Mouse (Mus musculus): ENCODE data around the gene Nags. TPM values are rescaled to one million over a fixed set of nuclear protein-coding genes. Genes with fewer than 3 reads are reported as not detected.

The Nags gene
- under 1 TPM in 1 of 2 experiments, not detected in 1; 0.20 TPM for total RNA-seq (2021)

DNA sequence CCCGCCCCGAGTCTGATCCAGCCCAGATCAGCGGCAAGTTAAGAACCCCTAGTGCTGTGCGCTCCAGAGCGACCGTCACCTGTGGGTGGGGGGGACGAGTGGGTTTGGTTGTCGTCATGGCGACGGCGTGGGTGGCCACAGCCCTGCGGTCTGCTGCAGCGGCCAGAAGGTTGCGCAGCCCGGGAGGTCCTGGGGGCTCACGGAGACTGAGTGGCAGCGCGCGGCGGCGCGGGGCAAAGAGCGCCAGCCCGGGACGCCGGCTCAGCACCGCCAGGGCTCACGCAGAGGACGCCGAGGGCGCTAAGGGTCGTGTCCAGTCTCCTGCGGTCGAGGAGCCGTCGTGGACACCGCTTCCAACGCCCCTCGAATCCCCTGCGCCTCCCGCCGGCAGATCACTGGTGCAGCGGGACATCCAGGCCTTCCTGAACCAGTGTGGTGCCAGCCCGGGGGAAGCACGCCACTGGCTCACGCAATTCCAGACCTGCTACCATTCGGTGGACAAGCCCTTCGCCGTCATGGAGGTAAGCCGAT, at the start of gene Nags:
Gene Nags (plus strand): TSS at position 43 of the 531 bp plus-strand sequence.
- no peak for DNase-seq (ENCODE audit: extremely low spot score in 1 of 2, low spot score in 2 of 2)
- intact Hi-C loops (cut with DNase I) = no loop called here

DNA sequence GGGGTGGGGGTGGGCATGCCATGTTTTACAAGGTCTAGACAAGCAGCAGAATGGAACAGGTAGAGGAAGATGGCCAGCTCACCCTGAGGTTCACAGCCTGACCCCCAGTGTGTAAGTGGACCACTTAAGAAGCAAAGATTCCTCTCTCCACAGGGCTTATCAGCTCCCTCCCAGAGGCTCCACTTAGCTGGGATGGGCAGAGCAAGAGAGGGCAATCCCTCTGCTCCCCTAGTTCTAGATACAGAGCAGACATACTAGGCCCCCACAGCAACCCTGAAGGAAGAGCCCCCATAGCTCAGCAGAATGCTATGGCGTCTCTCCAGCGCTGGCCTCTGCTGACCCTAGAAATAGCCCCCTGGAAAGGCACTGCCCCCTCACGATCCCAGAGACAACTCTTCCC, 49.6 kb upstream of the Nags start:
- intact Hi-C loops (cut with DNase I) = loop anchor here (5.0 kb wide), 1 partner anchor 33 kb away; no protein-coding TSS in a partner anchor

DNA sequence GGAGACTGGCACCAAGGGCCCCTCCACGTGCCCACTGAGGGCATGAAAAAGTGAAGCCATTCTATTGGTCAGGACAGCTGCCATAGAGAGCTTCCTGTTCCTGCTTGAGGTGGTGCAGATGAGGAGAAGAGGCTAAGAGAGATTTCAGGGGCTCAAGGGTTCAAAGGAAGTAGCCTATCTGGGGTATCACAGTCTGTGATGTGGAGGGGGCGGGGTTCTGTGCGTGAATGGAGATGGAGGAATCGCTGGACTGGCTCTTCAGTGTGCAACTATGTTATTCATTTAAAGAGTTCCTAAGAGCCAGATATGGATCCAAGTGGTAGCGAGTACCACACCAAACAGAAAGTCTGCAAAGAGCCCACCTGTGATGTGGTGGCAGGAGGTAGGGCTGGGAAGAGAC, 48.9 kb upstream of the Nags start:
- DNase-seq (ENCODE audit: extremely low spot score in 1 of 2, low spot score in 2 of 2) = no peak
- intact Hi-C loops (cut with DNase I) = loop anchor here (5.0 kb wide), 1 partner anchor 34 kb away; no protein-coding TSS in a partner anchor

More for the DNA sequence above, 49.6 kb upstream of the Nags start:
- no peak for DNase-seq (ENCODE audit: extremely low spot score in 1 of 2, low spot score in 2 of 2)

DNA sequence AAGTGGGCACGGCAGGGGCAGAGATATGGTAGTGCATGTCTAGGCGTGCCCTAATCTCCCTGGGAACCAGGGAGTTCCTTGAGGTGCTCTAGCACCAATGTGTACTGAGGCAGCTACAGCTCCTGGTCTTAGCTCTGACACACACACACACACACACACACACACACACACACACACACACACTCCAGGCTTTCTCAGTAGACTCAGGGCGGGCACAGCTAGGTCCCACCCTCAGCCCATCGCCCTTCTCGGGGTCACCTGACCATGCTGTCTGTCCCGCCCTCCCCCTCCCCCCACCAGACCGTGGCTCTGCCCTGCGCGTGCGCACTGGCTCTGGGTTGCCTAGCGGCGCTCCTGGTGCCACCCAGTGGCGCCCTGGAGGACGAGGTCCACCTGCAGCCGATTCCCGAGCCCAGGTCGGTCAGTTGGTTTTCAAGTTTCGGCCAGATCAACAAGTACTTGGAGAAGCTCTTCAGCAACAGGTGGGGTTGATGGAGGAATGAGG, 48.4 kb upstream of the Nags start:
- intact Hi-C loops (cut with DNase I) = loop anchor here (5.0 kb wide), 1 partner anchor 35 kb away; no protein-coding TSS in a partner anchor
- peak in 1 of 2 experiments; percentile 88 for DNase-seq (ENCODE audit: extremely low spot score in 1 of 2, low spot score in 2 of 2)

DNA sequence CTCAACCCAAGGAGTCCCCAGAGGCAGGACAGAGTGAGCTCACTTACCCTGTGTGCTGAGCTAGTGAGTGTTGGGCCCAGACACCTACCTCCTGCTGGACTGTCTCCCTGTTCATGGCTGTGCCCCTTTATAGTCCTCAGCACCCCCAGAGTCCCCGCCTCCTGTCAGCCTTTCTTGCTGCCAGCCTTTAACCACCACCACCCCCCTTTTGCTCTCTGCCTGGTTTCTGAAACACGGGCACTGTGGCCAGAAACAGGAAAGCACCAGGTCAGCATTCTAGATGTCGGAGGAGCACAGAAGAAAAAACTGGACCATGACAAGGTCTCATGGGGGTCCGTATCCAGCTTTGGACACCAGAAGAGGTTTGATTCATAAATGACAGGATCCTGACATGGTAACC, 44.1 kb upstream of the Nags start, which contains the start of gene Ppy:
Gene Ppy (minus strand): TSS at position 101 of the 400 bp plus-strand sequence.
- intact Hi-C loops (cut with DNase I) = no loop called here
- no peak for DNase-seq (ENCODE audit: extremely low spot score in 1 of 2, low spot score in 2 of 2)

DNA sequence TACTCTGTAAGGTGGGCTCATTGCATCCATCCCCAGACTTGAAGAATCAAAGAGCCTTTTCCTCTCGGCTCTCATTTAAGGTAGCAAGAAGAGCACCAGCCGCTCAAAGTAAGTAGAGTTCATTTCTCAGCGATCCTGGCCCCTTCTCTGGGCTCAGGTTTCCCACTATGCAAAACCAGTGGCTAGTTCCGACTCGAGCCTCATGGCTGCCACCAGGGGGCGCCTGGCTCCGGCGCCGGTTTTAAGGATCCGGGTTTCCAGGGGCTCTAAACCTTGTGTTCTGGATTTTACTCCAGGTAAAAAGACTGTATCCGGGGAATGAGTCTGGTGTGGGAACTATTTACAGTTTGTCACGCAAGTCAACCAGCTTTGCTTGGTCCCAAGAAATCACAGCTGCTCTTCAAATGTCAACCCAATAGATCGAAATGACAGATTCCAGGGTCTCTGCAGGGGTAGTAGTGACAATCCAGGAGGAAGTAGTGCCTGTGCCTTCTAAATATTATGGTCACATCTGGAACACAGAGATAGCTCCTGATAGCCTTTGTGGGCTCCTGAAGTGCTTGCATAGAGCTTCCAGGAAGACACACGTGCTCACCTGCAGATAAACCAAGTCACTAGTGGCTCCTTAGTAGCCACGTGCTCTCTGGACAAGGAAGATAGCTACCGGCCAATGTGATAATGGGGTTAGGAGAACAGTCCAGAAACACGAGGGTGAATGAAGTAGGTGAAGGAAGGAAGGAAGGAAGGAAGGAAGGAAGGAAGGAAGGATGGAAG, 42.6 kb upstream of the Nags start:
- intact Hi-C loops (cut with DNase I) = loop anchor here (1.0 kb wide), 1 partner anchor 36 kb away; no protein-coding TSS in a partner anchor
- DNase-seq (ENCODE audit: extremely low spot score in 1 of 2, low spot score in 2 of 2) = peak; percentile 42 to 66

DNA sequence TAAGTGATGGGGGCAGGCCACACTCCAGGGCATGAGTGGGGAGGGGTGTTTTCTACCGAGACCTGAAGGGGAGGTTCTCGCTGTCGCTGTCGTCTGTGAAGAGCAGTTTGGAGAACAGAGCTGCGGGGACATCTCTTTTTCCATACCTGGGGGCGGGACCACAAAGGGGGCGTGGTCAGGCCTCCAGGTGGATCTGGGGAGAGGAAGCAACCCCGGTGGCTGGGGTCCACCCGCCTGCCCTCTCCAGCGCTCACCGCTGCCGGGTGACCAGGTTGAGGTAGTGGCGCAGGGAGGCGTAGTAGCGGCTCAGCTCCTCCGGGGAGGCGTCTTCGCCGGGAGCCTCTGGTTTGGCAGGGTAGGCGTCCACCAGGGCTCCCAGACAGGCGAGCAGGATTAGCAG, 38.4 kb upstream of the Nags start:
- intact Hi-C loops (cut with DNase I) = loop anchor here (5.0 kb wide), 1 partner anchor 160 kb away; the partner anchor contains the start of gene Asb16
- DNase-seq (ENCODE audit: extremely low spot score in 1 of 2, low spot score in 2 of 2) = no peak

DNA sequence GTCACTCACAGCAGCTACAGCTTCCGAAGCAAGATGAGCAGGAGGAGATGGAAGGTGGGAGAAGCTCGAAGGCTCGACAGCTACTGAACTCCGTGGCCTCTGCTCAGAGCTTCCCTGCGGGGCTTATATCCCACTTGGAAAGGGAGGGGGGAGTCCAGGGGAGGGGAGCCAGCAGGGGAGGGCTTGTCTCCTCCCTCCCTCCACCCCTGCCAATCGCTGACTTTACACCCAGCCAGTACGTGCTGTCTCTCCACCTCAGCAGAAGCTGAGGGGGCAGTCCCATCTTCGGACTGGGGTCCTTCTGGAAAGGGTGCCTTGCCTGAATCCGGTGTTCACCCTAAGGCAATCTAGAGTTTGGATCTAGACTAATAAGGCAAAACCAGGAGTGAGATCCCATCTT, 37.6 kb upstream of the Nags start, which contains the start of gene Pyy:
Gene Pyy (minus strand): TSS at position 101 of the 400 bp plus-strand sequence.
- no peak for DNase-seq (ENCODE audit: extremely low spot score in 1 of 2, low spot score in 2 of 2)
- intact Hi-C loops (cut with DNase I) = loop anchor here (5.0 kb wide), 1 partner anchor 160 kb away; the partner anchor contains the start of gene Asb16

DNA sequence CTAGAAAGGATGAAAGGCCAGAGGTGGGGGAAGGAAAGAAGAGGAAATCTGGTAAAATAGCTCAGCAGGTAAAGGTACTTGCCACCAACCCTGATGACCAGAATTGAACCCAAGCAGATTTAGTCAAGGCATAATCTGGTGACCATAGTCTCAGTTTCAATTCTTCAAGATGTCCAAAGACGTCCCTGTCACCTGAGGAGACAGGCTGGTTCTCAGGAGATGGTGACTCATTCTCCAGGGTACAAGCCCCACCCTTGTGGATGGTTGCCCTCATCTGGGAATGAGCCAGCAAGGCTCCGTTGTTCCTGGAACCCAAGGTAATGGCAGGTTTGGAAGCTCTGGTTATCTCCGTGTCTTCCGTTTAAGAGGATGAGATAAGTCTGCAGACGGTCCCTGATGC, 33.7 kb upstream of the Nags start:
- intact Hi-C loops (cut with DNase I) = no loop called here
- DNase-seq (ENCODE audit: extremely low spot score in 1 of 2, low spot score in 2 of 2) = no peak

DNA sequence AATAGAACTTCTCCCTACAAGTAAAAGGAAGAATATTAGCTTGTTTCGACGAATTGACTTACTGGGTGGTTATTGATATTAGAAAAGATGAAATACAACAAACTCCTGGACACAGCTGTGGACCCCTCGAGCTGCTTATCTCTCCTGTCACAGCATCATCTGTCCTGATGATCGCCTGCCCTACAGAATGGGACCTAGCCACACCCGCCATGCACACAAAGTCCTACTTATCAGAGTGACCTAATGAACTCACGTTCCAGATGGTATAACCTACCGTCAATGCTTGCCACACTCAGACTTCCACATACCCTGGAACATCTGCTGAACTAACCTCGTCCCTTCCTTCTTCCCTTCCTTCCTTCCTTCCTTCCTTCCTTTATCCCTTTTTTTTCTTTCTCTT, 29.1 kb upstream of the Nags start:
- intact Hi-C loops (cut with DNase I) = no loop called here
- DNase-seq (ENCODE audit: extremely low spot score in 1 of 2, low spot score in 2 of 2) = no peak

DNA sequence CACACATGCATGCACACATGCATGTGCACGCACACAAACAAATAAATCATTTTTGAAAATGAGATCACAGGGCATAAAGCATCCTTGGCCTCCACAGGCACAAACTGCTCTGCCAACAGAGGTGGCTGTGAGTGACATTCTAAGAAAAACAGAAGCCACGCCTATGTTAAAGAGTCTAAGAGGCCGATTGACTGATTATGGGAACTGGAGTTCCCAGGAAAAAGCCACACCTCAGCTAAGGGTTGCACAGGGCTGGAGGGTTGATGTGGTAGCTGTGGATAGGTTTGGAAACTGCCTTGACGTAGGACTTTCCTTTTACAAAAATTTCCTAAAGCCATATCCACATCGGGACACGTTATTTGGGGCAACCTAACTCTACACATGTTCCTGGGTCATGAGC, 27.9 kb upstream of the Nags start:
- intact Hi-C loops (cut with DNase I) = no loop called here

DNA sequence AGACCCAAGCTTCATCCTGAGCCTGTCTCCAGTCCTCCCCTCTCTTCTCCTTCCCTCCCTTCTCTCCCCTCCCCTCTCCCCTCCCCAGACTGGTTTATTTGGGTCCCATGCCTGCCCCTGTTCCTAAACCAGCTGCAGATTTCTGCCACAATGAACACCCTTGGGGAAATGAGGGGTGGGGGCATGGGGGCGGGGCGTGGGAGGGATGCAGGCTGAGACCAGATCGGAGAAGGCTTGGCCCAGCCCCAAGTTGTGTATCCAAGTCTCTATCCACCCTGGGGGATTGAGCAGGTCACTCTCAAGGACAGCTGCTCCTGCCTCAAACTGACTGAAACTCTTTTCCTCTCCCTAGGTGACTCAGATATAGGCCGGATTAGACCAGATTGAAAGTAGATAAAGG, 10.8 kb upstream of the Nags start:
- DNase-seq (ENCODE audit: extremely low spot score in 1 of 2, low spot score in 2 of 2) = no peak
- intact Hi-C loops (cut with DNase I) = no loop called here

More for the DNA sequence above, 27.9 kb upstream of the Nags start:
- DNase-seq (ENCODE audit: extremely low spot score in 1 of 2, low spot score in 2 of 2) = no peak

DNA sequence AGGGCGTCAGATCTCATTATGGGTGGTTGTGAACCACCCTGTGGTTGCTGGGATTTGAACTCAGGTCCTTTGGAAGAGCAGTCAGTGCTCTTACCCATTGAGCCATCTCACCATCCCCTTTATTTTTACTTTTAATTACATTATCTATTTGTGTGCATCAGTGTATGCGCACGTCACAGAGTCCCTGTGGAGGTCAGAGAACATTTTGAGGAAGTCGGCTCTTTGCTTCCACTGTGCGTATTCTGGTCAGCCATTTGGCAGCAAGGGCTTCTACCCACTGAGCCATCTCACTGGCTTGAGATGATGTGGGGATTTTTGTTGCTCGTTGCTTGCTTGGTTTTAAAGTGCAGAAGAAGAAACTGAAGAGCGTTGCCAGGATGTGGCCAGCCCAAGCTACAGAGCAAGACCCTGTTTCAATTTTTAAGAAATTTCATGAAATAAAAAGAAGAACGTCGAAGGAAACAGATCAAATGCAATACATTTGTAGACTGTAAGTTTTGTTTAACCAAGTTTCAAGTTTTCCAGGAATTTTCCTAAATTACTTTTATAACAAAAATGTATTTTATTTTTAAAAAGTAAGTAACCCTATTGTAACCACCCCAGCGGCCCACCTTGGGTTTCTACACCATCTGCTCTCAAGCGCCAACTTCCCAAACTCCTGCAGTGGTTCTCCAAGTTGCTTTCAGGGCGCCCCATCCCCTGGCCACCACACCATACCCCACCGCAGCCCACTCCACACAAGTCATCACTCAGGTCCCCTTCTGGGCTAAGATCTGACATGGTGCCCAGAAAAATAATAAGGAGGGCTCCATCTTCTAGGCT, 7.5 kb upstream of the Nags start:
- intact Hi-C loops (cut with DNase I) = loop anchor here (1.0 to 5.0 kb wide), 3 partner anchors 36 to 151 kb away; partner anchors contain the start of gene Dusp3
- DNase-seq (ENCODE audit: extremely low spot score in 1 of 2, low spot score in 2 of 2) = no peak

DNA sequence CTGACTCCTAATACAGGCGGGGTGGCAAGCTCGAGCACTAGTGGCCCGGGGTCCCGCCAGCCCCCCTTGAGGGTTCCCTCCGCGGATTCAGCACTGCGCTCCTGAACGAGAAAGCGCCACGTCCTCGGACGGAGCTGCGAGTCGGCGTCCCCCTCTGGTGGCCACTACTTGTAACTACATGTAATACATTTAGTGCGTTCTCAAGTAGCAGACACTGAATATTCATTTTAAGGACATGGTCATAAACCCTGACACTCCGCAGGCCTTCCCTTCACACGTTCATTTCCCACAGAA, 6.9 kb upstream of the Nags start:
- peak; percentile 70 to 80 for DNase-seq (ENCODE audit: extremely low spot score in 1 of 2, low spot score in 2 of 2)
- intact Hi-C loops (cut with DNase I) = loop anchor here (1.0 to 5.0 kb wide), 3 partner anchors 36 to 152 kb away; partner anchors contain the start of gene Dusp3

DNA sequence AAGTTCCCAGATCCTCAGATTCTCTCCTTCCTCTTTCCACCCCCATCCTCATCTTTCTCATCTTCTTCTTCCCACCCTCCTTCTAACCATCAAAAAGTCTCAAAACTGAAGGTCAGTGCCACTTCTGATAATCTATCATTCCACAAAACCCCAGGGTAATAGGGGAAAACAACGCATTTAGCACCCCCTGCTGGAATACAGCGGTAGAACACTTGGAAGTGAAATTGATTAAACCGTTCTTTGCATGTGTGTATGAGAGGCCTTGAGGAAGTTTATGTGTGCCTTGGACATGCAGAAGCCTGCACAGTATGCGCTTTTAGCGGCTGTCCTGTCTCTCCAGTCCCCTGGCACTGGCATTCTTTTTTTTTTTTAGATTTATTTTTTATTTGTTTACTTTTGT, 4.8 kb upstream of the Nags start:
- DNase-seq (ENCODE audit: extremely low spot score in 1 of 2, low spot score in 2 of 2) = peak in 1 of 2 experiments; percentile 63
- intact Hi-C loops (cut with DNase I) = no loop called here

DNA sequence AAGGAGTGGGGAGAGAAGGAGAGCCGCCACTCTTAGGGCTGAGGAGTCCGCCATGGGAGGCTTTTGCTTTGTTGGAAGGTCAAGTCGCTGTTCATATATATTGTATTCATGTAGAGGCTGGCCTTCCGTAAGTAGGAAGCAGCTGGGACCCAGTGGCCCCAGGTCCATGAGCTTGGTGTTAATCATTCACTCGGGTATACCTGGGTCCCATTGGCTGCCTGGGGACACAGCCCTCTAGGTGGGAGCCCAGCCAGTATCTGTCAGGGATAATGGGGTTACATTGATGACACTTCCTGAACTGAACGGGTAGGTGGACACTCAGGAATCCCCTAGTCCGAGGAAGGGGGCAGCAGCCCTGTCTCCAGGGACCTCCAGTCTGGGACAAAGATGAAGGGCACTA, 3.0 kb upstream of the Nags start:
- intact Hi-C loops (cut with DNase I) = no loop called here
- no peak for DNase-seq (ENCODE audit: extremely low spot score in 1 of 2, low spot score in 2 of 2)

DNA sequence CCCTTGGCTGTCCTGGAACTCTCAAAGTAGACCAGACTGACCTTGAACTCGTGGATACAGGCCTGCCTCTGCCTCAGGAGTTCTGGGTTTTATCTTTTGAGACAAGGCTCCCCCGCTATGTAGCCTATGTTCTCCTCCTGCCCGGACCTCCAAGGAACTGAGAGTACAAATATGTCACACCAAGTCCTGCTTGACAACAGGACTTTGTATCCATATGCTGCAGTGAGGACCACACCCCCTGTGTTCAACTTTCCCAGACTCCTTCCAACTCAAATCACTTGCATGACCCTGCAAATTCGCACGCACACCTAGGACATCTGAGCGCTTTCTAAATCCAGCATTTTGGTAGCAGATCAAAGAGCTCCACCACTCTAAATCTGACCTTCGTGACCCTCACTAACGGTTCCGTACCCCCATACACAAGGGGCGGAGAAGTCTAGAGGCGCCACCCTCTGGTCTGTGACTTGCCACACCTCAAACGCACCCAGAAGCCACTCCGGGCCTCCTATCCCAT, 299 bp upstream of the Nags start:
- intact Hi-C loops (cut with DNase I) = no loop called here
- DNase-seq (ENCODE audit: extremely low spot score in 1 of 2, low spot score in 2 of 2) = no peak

DNA sequence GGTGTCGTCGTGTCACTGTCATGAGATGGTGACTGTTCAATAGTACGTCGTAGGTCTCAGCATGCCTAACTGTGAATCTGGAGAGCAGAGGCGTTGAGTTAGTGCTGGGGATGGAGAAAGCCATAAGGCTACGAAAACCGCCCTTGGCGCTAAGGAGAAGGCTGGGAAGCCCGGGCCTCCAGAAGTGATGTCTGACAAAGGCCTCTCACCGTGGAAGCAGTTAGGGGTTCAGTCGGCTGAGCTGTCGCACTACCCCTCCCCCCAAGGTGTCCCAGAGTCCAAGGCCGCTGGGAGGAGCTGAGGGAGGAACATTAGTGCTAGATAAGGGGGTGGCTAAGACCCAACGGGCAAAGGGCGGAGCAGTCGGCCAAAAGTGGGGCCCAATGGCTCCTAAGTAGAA, 692 bp downstream of the Nags start:
- DNase-seq (ENCODE audit: extremely low spot score in 1 of 2, low spot score in 2 of 2) = no peak
- intact Hi-C loops (cut with DNase I) = no loop called here

DNA sequence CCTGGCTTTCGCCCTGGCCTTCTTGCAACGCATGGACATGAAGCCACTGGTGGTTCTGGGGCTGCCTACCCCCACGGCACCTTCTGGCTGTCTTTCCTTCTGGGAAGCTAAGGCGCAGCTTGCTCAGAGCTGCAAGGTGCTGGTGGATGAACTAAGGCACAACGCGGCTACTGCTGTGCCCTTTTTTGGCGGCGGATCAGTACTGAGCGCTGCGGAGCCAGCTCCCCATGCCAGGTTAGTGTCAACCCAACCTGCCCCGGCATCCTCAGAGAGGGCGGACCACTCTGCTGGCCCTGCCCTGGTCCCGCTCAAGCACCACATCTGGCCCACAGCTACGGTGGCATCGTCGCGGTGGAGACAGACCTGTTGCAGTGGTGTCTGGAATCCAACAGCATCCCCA, 1.2 kb downstream of the Nags start:
- no peak for DNase-seq (ENCODE audit: extremely low spot score in 1 of 2, low spot score in 2 of 2)
- intact Hi-C loops (cut with DNase I) = no loop called here

All from left cerebral cortex, postnatal 10 days (tissue).